Comparison of ENCODE assay signal across 8 mouse cellular contexts in genomic region chr9:119052154-119052944, GRCm38 (mm10). TPM values are rescaled to one million over a fixed set of nuclear protein-coding genes. Genes with fewer than 3 reads are reported as not detected.
A peak's percentile ranks its signal among the peaks of the same experiment; 100 is the strongest.
DNase-seq lines count a peak whose midpoint lies in the region; ATAC-seq and TF ChIP-seq lines count a peak whose summit lies in the region.

Gene Vill (plus strand): TSS chr9:119052778.

- no peak within 1 kb of the TSS for H3K9ac ChIP-seq in forebrain, embryonic 14.5 days (ENCODE audit: low read length)
- H3K9ac ChIP-seq in stomach, postnatal 0 days (ENCODE audit: low read length): peak within 1 kb of the TSS; percentile 69

- no peaks in the 10 kb centered on the region for H3K36me3 ChIP-seq in forebrain, embryonic 14.5 days (ENCODE audit: control insufficient read depth, insufficient read depth, low read length)
- no peaks in the 10 kb centered on the region for H3K36me3 ChIP-seq in stomach, postnatal 0 days (ENCODE audit: control insufficient read depth, insufficient read depth, low read length)

- 0 out of 2 replicates have a peak, but pooled peaks have one; percentile 46 for ATAC-seq in forebrain, embryonic 14.5 days
- peak; percentile 89 for ATAC-seq in stomach, postnatal 0 days (ENCODE audit: low FRiP score, low TSS enrichment)

- H3K27me3 ChIP-seq in forebrain, embryonic 14.5 days (replicated peaks; ENCODE audit: control insufficient read depth, insufficient read depth, low read length): no peaks in the 10 kb centered on the region
- H3K27me3 ChIP-seq in stomach, postnatal 0 days (ENCODE audit: control insufficient read depth, insufficient read depth, low read length): no peaks in the 10 kb centered on the region

- H3K4me2 ChIP-seq in forebrain, embryonic 14.5 days (ENCODE audit: low read length): peak within 1 kb of the TSS; percentile 43
- H3K4me2 ChIP-seq in stomach, postnatal 0 days (replicated peaks; ENCODE audit: low read depth): peak within 1 kb of the TSS; percentile 59

- 21% methylated on average over 21 of the region's 22 CpGs for WGBS in forebrain, embryonic 14.5 days
- WGBS in stomach, postnatal 0 days: 10% methylated on average over 22 of the region's 22 CpGs

- 0 out of 2 replicates have a peak, but pooled peaks have one; percentile 1 for TF ChIP-seq CTCF in stomach, postnatal 0 days (IDR thresholded peaks at IDR 0.05; ENCODE audit: low read depth)

- H3K4me3 ChIP-seq in forebrain, embryonic 14.5 days (ENCODE audit: low read depth, low read length): no peak within 1 kb of the TSS
- peak within 1 kb of the TSS; percentile 47 for H3K4me3 ChIP-seq in stomach, postnatal 0 days (ENCODE audit: low read depth, low read length)

- H3K9me3 ChIP-seq in forebrain, embryonic 14.5 days (replicated peaks; ENCODE audit: control insufficient read depth, low read length): no peaks in the 10 kb centered on the region
- no peaks in the 10 kb centered on the region for H3K9me3 ChIP-seq in stomach, postnatal 0 days (ENCODE audit: control insufficient read depth, low read length)

- no peak for TF ChIP-seq EP300 in stomach, postnatal 0 days (optimal IDR thresholded peaks at IDR 0.05)

- no peak within 1 kb of the TSS for H3K27ac ChIP-seq in forebrain, embryonic 14.5 days (ENCODE audit: low read depth, low read length)
- peak within 1 kb of the TSS; percentile 88 for H3K27ac ChIP-seq in stomach, postnatal 0 days (replicated peaks)

- DNase-seq in urinary bladder, adult 2 months (ENCODE audit: low spot score): no peak
- no peak for DNase-seq in urinary bladder, postnatal 10 days (ENCODE audit: low spot score)
- DNase-seq in forebrain, embryonic 14.5 days (ENCODE audit: low spot score): no peak
- peak; percentile 86 for DNase-seq in kidney, adult 9 months
- DNase-seq in lung, postnatal 10 days: peak; percentile 73
- peak; percentile 91 for DNase-seq in stomach, postnatal 0 days (ENCODE audit: low spot score)
- DNase-seq in c-Kit-positive CD71-positive TER-119-positive erythroid progenitor cells, embryonic 14.5 days (ENCODE audit: low spot score): no peak
- DNase-seq in testis, postnatal 14 days (ENCODE audit: low spot score): no peak

- H3K4me1 ChIP-seq in forebrain, embryonic 14.5 days (ENCODE audit: control insufficient read depth, insufficient read depth, low read length): peaks cover 5% of the 10 kb centered on the region; the same call in 1 of the 2 replicates
- peaks cover 2% of the 10 kb centered on the region; the same call in 1 of the 2 replicates for H3K4me1 ChIP-seq in stomach, postnatal 0 days (replicated peaks; ENCODE audit: control insufficient read depth, insufficient read depth)

RNA-seq across cellular contexts. Expression of gene Vill, which starts in this region (rescaled TPM):
- 25.3 and 25.4 TPM in 2 replicates for polyA plus RNA-seq in urinary bladder, adult 2 months (2012; rRNA removed)
- 3.8 and 4.0 TPM in 2 replicates for polyA plus RNA-seq in forebrain, embryonic 14.5 days (2014; fragmentation: Nextera tagmentation; extraction: Ambion mirVana)
- 55.0 and 61.3 TPM in 2 replicates for polyA plus RNA-seq in stomach, postnatal 0 days (2015; fragmentation: Nextera tagmentation; extraction: Ambion mirVana)

Comparison
In these comparisons a context has a peak if more than half of its experiments do, and no peak if none do; other contexts are left out.
1. DNase-seq: peak in kidney, adult 9 months (single experiment), lung, postnatal 10 days (single experiment) and stomach, postnatal 0 days (single experiment); none in urinary bladder, adult 2 months (single experiment), urinary bladder, postnatal 10 days (single experiment), forebrain, embryonic 14.5 days (single experiment), c-Kit-positive CD71-positive TER-119-positive erythroid progenitor cells, embryonic 14.5 days (single experiment) and testis, postnatal 14 days (single experiment).